Mouse (Mus musculus) midbrain, embryonic 16.5 days (tissue): ENCODE results near the gene Exosc10. TPM values are rescaled to one million over a fixed set of nuclear protein-coding genes. Genes with fewer than 3 reads are reported as not detected.

Experiments used
- ATAC-seq: fragments of 200-750 bp; cut with Nextera tagmentation; 2 replicates; pipeline ENCODE4 v1.8.0; 2017; ENCODE audit warnings: moderate TSS enrichment
- H3K27ac ChIP-seq: fragments of 300-500 bp; sonication (generic); 2 replicates; pipeline ENCODE4 v1.5.1; 2014; ENCODE audit warnings: mild to moderate bottlenecking, low read length, mixed read lengths
- H3K27me3 ChIP-seq: fragments of 300-500 bp; sonication (generic); 2 replicates; pipeline ENCODE4 v1.6.1; 2014; ENCODE audit warnings: low read depth, low read length, mixed read lengths; ENCODE audit not compliant: control insufficient read depth, insufficient read depth
- H3K36me3 ChIP-seq: fragments of 300-500 bp; sonication (generic); 2 replicates; pipeline ENCODE4 v1.6.1; 2014; ENCODE audit warnings: mild to moderate bottlenecking, low read length, moderate library complexity, mixed read lengths; ENCODE audit not compliant: control insufficient read depth, insufficient read depth
- H3K4me1 ChIP-seq: fragments of 300-500 bp; sonication (generic); 2 replicates; pipeline ENCODE4 v1.6.1; 2014; ENCODE audit warnings: mild to moderate bottlenecking, low read length, mixed read lengths; ENCODE audit not compliant: control insufficient read depth, insufficient read depth
- H3K4me2 ChIP-seq: fragments of 300-500 bp; sonication (generic); 2 replicates; pipeline ENCODE4 v1.6.1; 2014; ENCODE audit warnings: mild to moderate bottlenecking, low read length, mixed read lengths
- H3K4me3 ChIP-seq: fragments of 300-500 bp; sonication (generic); 2 replicates; pipeline ENCODE4 v1.5.1; 2014; ENCODE audit warnings: low read depth, mild to moderate bottlenecking, low read length, moderate library complexity, mixed read lengths
- H3K9ac ChIP-seq: fragments of 300-500 bp; sonication (generic); 2 replicates; pipeline ENCODE4 v1.6.1; 2014; ENCODE audit warnings: low read depth, low read length, mixed read lengths
- H3K9me3 ChIP-seq: fragments of 300-500 bp; sonication (generic); replicated peaks from 2 replicates; pipeline ENCODE4 v1.6.1; 2014; ENCODE audit warnings: mild to moderate bottlenecking, low read length, mixed read lengths; ENCODE audit not compliant: control insufficient read depth, poor library complexity, severe bottlenecking
- WGBS: fragments of 180-500 bp; shearing (Covaris S2); extraction: QIAGEN DNeasy Blood & Tissue Kit; methylation state at CpG from one replicate; pipeline ENCODE4 v1.1.7; 2014; 5-methylcytosine and 5-hydroxymethylcytosine counted together
- polyA plus RNA-seq: library from polyadenylated mRNA; unstranded; fragments of >200 nt; fragmentation: Nextera tagmentation; extraction: Ambion mirVana; gene quantifications from 2 replicates; pipeline ENCODE4 v1.2.1, GENCODE M21; 2015

Exosc10 gene
- polyA plus RNA-seq, 1 experiment from 2014 or later, result 93.1 TPM

GRCm38 (mm10) chr4:148586648-148587047, 28.4 kb downstream of the Exosc10 start:
- H3K4me3 ChIP-seq, result no peak overlapping the region
- H3K4me1 ChIP-seq, result peaks cover 4% of the 10 kb centered on the region; the same call in 1 of the 2 replicates
- H3K9ac ChIP-seq, result no peak overlapping the region
- no peak overlapping the region for H3K4me2 ChIP-seq
- 85% methylated on average over 9 of the region's 9 CpGs for WGBS
- no peak for ATAC-seq
- H3K36me3 ChIP-seq, result no peaks in the 10 kb centered on the region
- H3K27ac ChIP-seq, result no peak overlapping the region
- H3K27me3 ChIP-seq, result no peaks in the 10 kb centered on the region
- no peaks in the 10 kb centered on the region for H3K9me3 ChIP-seq

DNA sequence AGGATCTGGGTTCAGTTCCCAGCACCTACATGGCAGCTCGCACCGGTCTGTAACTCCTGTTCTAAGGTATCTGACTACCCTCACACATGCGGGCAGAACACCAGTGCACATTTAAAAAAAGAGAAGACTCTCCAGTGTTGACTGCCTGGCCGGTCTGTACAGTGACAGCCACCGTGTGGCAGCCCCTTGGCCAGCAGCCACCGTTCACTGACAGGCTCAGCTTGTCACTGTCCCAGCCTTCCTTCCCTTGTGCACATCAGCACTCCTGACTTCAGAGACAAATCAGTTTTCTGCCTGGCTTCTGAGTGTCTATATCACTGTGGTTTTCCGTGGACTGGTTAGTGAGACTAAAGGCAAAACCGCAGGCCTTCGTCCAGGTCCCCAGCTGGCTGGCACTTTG, 30.6 kb downstream of the Exosc10 start:
- ATAC-seq, result no peak
- 84% methylated on average over 9 of the region's 9 CpGs for WGBS
- H3K9me3 ChIP-seq, result no peaks in the 10 kb centered on the region
- H3K27me3 ChIP-seq, result no peaks in the 10 kb centered on the region
- no peak overlapping the region for H3K27ac ChIP-seq
- no peaks in the 10 kb centered on the region for H3K36me3 ChIP-seq
- no peak overlapping the region for H3K4me2 ChIP-seq
- peaks cover 16% of the 10 kb centered on the region for H3K4me1 ChIP-seq
- H3K9ac ChIP-seq, result no peak overlapping the region
- H3K4me3 ChIP-seq, result no peak overlapping the region

DNA sequence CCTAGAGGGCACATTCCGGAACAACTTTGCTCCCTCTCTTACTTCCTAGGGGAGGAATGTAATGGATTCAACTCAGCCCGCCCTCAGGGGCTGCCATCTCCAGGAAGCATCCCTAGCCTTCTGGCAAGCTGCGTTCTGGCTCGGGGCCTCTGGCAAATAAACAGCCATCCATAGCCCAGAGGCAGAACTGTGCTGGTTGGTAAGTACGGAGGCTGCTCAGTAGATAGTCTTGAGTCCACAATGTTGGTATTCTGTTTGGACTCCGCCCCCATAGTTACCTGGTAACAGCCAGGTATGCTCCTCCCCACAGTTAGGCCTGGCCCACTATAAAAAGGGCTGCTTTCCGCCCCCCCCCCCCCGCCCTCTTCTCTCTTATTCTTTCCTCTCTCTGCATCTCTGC, 31.3 kb downstream of the Exosc10 start:
- 64% methylated on average over 6 of the region's 8 CpGs for WGBS
- peaks cover 2% of the 10 kb centered on the region for H3K36me3 ChIP-seq
- H3K27me3 ChIP-seq, result no peaks in the 10 kb centered on the region
- no peak for ATAC-seq
- no peak overlapping the region for H3K4me2 ChIP-seq
- no peak overlapping the region for H3K27ac ChIP-seq
- no peaks in the 10 kb centered on the region for H3K9me3 ChIP-seq
- 0 out of 2 replicates have a peak overlapping the region, but pooled peaks have one; percentile 14 for H3K9ac ChIP-seq
- H3K4me1 ChIP-seq, result peaks cover 16% of the 10 kb centered on the region
- no peak overlapping the region for H3K4me3 ChIP-seq

DNA sequence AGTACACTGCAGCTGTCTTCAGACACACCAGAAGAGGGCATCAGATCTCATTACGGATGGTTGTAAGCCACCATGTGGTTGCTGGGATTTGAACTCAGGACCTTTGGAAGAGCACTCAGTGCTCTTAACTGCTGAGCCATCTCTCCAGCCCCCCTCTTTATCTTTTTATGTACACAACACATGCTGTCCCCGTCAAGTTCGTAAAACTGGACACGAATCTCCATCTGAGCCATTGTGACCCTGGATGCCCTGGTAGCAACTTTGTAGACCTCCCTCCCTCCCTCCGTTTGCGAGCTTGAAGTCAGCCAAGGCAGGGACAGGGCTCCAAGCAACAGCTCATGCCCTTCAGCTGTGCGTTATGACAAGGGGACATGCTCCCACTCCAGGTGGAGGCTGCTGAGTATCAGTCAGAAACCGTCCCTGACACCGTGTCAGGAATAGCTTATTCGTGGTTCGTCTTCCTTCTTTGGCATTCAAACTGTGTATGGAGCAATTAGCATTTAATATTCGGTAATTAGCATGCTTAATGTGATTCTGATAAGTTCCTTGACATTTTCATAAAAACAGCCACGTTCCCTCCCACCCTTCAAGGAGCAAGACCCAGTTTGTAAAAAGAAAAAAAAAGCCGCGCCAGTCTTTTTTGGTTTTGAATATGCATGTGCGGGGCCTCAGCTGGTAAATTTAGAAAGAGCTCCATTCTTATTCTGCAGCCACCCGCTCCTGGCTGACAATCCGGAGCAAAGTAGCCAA, 32.4 kb downstream of the Exosc10 start:
- peak; percentile 11; the same call in 1 of the 2 replicates for ATAC-seq
- no peaks in the 10 kb centered on the region for H3K27me3 ChIP-seq
- peak overlapping the region; percentile 61 for H3K9ac ChIP-seq
- peak overlapping the region; percentile 90 for H3K4me3 ChIP-seq
- no peaks in the 10 kb centered on the region for H3K9me3 ChIP-seq
- peak overlapping the region; percentile 85 for H3K4me2 ChIP-seq
- H3K27ac ChIP-seq, result peak overlapping the region; percentile 82
- WGBS, result 5% methylated on average over 18 of the region's 18 CpGs
- peaks cover 10% of the 10 kb centered on the region for H3K36me3 ChIP-seq
- H3K4me1 ChIP-seq, result peaks cover 16% of the 10 kb centered on the region

DNA sequence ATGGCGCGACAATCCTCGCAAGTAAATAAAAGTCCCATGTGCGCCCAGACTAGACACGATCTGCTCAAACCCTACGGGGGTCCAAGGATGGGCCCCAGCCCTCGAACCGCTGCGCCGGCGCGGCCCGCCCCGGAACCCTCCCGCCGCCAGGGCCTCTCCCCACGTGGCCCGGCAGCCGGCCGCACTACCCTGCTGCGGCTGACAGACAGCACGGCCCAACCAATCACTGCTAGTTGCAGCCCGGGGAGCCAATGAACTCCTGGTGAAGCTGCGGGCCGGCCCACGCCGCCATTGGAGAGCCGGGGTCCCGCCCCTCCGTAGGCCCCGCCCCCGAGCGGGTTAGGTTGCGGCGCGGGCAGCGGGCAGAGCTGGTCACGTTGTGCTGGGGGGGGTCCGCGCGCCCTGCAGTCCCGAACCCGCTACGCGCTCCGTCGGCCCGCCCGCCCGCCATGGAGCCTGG, 33.0 kb downstream of the Exosc10 start, which contains the start of gene Srm:
Gene Srm, plus strand, starts transcription at position 333 of the 460 bp plus-strand sequence.
- Histone ChIP-seq H3K4me1 (peaks cover 16% of the 10 kb centered on the region), H3K36me3 (peaks cover 10% of the 10 kb centered on the region), H3K9ac (peak within 1 kb of the TSS; percentile 90), H3K9me3 (no peaks in the 10 kb centered on the region), H3K27me3 (no peaks in the 10 kb centered on the region), H3K4me2 (peak within 1 kb of the TSS; percentile 98), H3K27ac (peak within 1 kb of the TSS; percentile 82), H3K4me3 (peak within 1 kb of the TSS; percentile 90)
- under 1% methylated on average over 32 of the region's 50 CpGs for WGBS
- peak; percentile 99 for ATAC-seq

DNA sequence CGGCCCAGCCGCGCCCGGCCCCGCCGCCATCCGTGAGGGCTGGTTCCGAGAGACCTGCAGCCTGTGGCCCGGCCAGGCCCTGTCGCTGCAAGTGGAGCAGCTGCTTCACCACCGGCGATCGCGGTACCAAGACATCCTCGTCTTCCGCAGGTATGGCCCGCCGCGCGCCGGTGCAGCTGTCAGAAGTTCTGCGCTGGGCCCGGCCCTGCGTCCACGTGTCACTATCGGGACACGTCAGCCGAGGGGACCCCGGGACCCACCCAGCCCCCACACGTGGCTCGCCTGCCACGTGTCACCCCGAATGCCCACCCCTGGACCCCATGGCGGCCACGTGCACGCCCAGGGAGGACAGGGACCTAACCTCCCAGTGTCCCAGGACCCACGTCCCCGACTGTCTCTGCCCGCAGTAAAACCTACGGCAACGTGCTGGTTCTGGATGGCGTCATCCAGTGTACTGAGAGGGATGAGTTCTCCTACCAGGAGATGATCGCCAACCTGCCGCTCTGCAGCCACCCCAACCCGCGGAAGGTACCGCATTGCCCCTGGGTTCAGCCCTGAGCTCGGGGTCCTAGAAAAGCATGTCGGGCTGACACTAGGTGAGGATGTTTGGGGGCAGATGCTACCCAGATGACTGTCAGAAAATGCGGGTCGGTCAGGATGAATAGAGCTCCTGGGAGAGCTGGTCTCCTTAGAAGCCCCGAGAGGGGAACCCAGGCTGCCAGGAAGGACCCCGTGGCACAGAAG, 33.6 kb downstream of the Exosc10 start:
- Histone ChIP-seq H3K27ac (peak overlapping the region; percentile 60; the same call in 1 of the 2 replicates), H3K27me3 (no peaks in the 10 kb centered on the region), H3K9ac (peak overlapping the region; percentile 90), H3K4me1 (peaks cover 16% of the 10 kb centered on the region), H3K4me2 (peak overlapping the region; percentile 98), H3K36me3 (peaks cover 13% of the 10 kb centered on the region), H3K9me3 (no peaks in the 10 kb centered on the region), H3K4me3 (peak overlapping the region; percentile 90)
- peak; percentile 66 for ATAC-seq
- WGBS, result under 1% methylated on average over 51 of the region's 53 CpGs

- no peak overlapping the region for H3K9ac ChIP-seq
- H3K9me3 ChIP-seq, result no peaks in the 10 kb centered on the region
- peaks cover 13% of the 10 kb centered on the region for H3K36me3 ChIP-seq
- 95% methylated on average over 11 of the region's 11 CpGs for whole genome bisulfite sequencing
- no peak overlapping the region for H3K4me3 ChIP-seq
- no peak for ATAC-seq
- peaks cover 16% of the 10 kb centered on the region for H3K4me1 ChIP-seq
- no peaks in the 10 kb centered on the region for H3K27me3 ChIP-seq
- H3K4me2 ChIP-seq, result no peak overlapping the region
- no peak overlapping the region for H3K27ac ChIP-seq
Measured at GRCm38 (mm10) chr4:148593996-148594395, 35.8 kb downstream of the Exosc10 start.

DNA sequence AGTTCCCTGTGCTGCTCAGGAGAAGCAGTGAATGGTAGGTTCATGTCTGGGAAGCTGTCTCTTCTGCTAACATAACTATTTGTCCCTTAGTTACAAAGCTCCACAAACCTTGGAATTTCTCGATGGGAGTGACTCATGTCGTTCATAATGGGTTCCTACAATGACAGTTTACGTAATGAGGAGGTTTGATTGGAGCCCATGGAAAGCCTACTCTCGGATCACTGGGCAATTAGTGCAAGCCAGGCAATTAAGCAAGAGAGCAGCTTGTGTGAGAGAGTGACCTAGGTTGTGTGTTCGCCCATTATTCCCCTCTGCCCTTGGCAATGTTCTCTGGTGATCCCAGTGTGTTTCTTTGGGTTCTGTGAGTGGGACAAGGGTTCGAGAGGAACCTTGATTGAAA, 37.7 kb downstream of the Exosc10 start:
- H3K9ac ChIP-seq, result no peak overlapping the region
- H3K4me1 ChIP-seq, result peaks cover 12% of the 10 kb centered on the region
- WGBS, result 86% methylated on average over 6 of the region's 6 CpGs
- ATAC-seq, result no peak
- H3K4me3 ChIP-seq, result no peak overlapping the region
- H3K27me3 ChIP-seq, result no peaks in the 10 kb centered on the region
- H3K27ac ChIP-seq, result no peak overlapping the region
- H3K36me3 ChIP-seq, result peaks cover 13% of the 10 kb centered on the region
- no peaks in the 10 kb centered on the region for H3K9me3 ChIP-seq
- no peak overlapping the region for H3K4me2 ChIP-seq

- WGBS, result 97% methylated on average over 3 of the region's 3 CpGs
- Histone ChIP-seq H3K27me3 (no peaks in the 10 kb centered on the region), H3K9ac (no peak overlapping the region), H3K4me3 (no peak overlapping the region), H3K4me2 (no peak overlapping the region), H3K27ac (no peak overlapping the region), H3K4me1 (peaks cover 12% of the 10 kb centered on the region), H3K9me3 (no peaks in the 10 kb centered on the region), H3K36me3 (peaks cover 13% of the 10 kb centered on the region)
- ATAC-seq, result no peak
Measured at GRCm38 (mm10) chr4:148596731-148597130, 38.5 kb downstream of the Exosc10 start.
